Mouse (Mus musculus) cerebellum, adult (tissue): ENCODE results near the gene Amotl2.

ENCODE experiments used
- ATAC-seq: cut with Nextera tagmentation; 2 replicates; pipeline ENCODE4 v1.9.2; 2017; ENCODE audit warnings: mild to moderate bottlenecking, moderate library complexity, mixed read lengths; ENCODE audit not compliant: insufficient number of reproducible peaks, low FRiP score, low TSS enrichment

Amotl2 gene

DNA sequence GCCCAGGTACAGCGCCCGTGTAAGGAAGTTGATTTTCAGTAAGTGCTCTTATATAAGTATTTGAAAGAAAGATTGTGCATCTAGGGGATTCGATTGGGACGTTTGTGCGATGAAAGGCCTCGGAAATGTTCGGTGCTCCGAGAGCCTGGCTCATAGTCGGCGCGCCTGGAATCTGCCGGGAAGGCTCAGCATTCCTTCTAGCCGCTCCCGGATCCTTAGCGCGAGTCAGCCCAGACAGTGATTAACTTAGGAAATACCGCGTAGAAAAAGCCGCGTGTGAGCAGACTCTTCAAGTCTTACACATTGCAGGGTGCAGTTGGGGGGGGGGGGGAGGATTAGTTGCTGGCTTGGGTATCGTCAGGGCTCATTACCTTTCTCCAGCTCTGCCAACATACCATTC is 2.2 kb downstream of the Amotl2 start:
- no peak for ATAC-seq

GRCm38 (mm10) chr9:102719085-102719484 is 2.6 kb downstream of the Amotl2 start:
- no peak for ATAC-seq

GRCm38 (mm10) chr9:102719936-102720566 is 3.6 kb downstream of the Amotl2 start:
- no peak for ATAC-seq

DNA sequence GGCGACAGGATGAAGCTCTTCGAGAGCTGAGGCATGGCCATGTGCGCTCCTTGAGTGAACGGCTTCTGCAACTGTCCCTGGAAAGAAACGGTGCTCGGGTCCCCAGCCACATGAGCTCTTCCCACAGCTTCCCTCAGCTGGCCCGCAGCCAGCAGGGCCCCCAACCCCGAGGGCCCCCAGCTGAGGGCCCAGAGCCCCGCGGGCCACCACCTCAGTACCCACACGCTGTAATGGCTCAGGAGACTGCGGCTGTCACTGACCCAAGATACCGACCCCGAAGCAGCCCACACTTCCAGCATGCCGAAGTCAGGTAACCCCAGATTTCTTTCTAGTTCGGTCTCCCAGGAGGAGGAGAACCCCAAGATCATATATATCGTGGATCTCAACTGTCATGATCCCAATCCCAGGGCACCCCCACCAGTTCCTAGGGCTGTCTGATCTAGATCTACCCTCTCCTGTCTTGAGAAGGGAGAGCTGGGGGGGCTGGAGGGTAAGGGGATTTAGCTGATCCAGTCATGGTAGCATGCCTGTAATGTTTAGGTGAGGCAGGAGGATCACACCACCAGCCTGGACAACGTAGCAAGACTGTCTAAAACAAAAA is 4.2 kb downstream of the Amotl2 start:
- no peak for ATAC-seq

DNA sequence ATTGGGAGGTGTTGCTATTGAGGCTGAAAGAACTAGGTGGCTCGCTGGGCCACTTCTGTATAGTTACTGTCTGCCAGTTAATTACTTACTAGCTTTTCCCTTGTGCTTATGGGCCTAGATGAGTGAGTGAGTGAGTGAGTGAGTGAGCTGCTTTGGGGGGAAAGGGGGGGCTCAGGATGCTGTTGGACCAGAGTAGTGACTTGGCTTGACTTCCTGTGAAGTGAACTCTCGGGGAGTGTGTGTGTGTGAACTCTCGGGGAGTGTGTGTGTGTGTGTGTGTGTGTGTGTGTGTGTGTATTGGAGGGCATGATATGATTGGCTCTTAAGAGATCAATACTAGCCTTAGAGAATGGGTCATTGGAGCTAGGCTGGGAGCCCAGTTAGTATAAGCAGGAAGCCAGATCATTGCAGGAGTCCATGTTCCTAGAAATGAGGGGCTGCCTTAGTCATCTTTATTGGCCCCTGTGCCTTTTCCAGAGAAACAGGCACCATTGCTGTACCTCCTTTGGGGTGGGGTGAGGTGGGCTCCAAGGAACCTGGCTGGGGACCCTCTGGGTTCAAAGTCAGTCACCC is 5.0 kb downstream of the Amotl2 start:
- no peak for ATAC-seq

DNA sequence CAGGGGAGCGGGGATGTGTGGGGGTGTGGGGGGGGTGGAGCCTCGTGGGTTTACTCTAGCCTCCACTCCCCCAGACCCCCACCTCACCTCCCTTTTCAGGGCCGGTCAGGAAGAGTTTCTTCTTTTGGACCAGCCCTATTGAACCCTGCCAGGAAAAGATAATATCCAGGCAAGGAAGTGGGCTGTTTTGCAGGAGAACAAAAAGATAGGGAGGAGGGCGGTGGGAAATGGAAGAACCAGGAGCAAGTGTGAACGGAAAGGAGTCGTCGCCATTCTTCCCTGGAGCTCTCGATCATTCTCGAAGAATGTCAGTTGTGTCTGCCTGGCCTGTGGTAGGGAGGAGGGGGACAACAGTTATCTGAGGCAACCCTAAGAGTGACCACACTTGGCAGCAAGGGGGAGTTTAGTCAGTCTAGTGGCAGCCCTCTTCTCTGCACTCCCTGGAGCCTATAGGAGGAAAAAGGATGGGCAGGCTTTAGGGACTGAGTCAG is 5.6 kb downstream of the Amotl2 start:
- ATAC-seq = no peak

GRCm38 (mm10) chr9:102722750-102723149 is 6.3 kb downstream of the Amotl2 start:
- no peak for ATAC-seq

DNA sequence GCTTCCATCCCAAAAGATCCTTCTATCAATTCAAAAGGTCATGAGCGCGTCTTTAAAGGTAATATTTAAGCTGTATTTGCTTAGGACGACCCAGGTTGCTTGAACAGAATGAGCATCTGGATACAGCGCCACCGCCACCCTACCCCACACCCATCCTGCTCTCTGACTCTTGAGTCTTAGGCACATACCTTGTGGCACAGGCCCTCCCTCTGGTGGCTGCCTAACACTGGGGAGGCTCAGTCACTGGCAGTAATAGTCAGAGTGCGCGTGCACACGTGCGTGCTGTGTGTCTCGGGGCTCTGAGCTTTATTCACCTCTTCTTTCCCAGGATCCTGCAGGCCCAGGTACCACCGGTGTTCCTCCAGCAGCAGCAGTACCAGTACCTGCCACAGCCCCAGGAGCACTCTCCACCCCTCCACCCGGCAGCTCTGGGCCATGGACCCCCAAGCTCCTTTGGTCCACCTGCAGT is 6.8 kb downstream of the Amotl2 start:
- ATAC-seq = no peak

DNA sequence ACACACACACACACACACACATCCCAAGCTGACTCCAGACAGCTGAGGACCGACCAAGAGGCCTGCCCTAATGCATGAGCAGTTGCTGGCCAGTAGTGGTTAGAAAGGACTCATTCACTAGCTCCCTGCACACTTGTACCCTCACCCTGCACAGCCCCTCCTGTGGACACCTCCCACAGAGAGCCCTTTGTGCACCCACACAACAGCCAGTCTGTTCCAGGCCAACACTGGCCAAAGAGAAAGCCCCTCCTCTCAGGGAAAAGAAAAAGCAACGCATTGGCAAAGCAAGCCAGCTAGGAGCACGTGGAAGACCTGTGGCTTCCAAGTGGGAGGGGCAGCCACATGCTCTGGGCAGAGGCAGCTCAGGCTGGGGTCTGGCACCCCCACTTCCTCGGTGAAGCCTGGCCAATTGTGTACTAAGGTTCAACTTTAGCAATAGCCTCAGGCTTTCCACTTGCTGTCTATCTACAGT is 7.6 kb downstream of the Amotl2 start:
- ATAC-seq = 0 out of 2 replicates have a peak, but pooled peaks have one; percentile 38

DNA sequence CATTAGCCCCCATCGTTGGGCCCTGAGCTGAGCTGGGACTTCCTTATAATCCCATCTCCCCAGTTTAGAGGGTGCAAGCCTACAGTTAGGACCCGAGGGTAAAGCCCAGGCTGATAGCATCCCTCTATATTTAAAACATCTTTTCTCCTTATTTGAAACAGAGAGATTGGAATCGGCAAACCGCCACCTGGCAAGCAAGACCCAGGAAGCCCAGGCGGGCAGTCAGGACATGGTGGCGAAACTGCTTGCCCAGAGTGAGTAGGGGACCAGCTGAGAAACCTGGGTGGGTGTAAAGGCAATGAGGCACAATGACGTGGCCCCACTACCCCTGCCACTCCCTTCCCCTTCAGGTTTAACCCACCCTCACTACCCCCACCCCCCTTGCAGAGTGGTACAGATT is 8.5 kb downstream of the Amotl2 start:
- ATAC-seq = no peak

DNA sequence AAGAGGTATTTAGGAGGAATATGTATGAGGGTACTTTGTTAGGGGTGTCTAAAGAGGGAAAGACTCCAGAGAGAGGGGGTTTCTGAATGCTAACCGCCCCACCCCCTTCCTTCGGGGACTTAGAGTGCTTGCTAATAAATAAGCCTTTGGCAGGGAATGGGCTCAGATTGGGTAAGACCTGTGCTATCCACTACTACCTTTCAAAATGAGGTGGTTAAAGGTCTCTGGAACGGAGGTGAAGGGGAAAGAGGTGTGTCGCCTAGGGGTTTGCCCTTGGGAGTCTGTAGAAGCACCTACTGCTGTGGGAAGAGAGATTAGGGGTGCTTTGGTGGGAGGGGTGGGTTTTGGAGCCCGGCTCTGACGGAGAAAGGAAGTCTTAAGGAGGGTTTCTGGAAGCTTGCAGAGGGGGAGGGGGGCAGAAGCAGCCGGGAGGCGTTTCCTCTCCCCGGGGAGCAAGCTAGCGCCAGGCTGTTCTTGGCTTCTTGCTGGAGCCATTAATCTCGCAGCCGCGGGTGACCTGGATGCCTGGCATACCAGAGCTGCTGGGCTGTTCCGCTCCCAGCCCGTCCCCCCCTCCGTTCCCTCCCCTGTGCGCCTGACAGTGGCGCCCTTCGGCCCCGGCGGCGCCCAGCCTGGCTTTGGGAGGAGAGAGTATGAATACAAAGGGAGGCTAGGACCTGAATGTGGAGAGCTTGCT is 9.6 kb downstream of the Amotl2 start:
- peak; percentile 47; the same call in 1 of the 2 replicates for ATAC-seq

GRCm38 (mm10) chr9:102726811-102727210 is 10.3 kb downstream of the Amotl2 start:
- ATAC-seq = no peak

GRCm38 (mm10) chr9:102727662-102728468 is 11.4 kb downstream of the Amotl2 start:
- ATAC-seq = no peak

- no peak for ATAC-seq
Observed at GRCm38 (mm10) chr9:102728469-102728747, 11.9 kb downstream of the Amotl2 start.

DNA sequence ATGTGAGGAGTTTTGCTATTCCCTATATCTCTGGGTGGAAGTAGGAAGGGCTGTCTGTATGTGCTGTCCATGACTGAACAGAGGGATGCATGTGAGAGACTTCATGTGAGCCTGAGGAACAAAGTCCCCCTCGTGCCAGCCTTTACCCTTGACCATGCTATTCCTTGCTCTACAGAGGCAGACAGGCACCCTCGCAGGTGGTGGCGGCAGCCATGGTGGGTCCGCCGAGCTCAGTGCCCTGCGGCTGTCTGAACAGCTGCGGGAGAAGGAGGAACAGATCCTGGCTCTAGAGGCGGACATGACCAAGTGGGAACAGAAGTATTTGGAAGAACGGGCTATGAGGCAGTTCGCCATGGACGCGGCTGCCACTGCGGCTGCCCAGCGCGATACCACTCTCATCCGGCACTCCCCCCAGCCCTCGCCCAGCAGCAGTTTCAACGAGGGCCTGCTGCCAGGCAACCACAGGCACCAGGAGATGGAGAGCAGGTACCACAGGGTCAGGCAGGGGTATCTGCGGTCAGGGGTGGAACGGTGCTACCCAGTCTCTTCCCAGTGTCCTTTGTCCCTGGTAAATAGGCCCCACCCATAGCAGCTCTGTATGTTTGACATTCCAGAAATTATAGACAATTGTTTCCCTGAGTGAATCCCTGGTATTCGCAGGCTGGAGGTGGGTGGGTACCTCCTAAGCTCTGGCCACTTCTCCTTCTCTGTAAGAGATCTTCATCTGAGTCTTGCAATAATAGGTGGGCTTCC is 12.8 kb downstream of the Amotl2 start:
- no peak for ATAC-seq

DNA sequence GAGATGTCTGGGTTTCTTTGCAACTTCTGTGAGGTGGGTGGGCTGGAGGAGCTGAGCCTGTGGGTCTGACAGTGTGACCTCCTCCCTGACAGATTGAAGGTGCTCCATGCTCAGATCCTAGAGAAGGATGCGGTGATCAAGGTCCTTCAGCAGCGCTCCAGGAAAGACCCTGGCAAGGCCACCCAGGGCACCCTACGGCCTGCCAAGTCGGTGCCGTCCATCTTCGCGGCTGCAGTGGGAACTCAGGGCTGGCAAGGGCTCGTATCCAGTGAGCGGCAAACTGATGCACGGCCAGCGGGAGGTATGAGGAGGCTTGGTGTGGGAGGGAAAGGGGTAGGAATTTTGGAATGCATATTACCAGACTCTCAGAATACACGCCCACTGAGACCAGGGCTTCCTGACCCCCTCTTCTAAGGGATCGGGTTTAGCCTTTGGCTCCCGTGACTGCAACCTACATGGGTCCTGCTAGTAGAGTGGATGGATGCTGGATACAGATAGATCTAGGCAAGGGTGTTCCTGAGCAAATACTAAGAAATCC is 13.5 kb downstream of the Amotl2 start:
- ATAC-seq = no peak

DNA sequence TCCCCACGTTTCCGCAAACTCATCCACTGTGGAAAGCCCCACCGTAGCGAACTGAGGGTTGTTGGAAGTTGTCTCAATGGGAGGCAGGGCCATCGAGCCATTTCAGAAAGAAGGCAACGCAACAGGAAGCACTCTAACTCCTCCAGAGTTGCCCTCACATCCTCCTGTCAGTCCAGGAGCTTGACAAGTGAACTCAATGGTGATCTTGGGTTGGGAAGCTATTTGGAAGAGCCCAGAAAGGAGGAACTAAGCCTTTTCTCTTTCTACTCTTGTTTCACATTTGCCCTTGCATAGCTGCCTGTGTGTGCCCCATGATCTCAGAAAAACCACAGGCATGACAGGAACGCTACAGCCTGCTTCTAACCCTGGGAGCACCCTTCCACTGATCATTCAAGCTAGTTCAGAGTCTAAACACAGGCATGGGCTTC is 14.6 kb downstream of the Amotl2 start:
- no peak for ATAC-seq

DNA sequence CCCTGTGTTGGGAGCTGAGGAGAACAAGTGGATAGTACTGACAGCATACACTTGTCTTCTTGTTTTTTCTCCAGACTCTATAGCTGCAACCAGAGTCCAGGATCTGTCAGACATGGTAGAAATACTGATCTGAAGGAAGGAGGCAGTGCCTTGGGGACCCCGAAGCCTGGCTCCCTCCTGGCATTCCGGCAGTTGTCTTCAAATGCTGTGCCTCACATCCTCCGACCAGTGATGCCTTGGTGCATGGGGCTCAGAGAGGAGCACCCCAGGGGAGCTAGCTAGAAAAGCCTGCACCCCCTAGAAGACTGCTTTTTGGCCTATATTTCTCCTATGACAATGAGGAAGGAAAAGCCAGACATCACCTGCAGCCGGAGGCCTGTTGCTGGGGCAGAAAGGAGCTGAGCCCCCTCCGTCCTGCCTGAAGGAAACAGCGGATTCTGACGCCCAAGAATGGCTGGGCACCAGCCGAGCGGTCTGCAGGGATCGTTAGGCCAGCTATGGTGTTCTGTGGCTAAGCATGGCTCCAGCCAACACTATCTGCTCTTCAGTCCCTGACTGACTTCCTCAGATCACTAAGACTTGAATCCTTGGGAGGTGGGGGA is 15.2 kb downstream of the Amotl2 start:
- ATAC-seq = no peak

GRCm38 (mm10) chr9:102732326-102732865 is 15.9 kb downstream of the Amotl2 start:
- no peak for ATAC-seq
